Mouse (Mus musculus) forebrain, embryonic 16.5 days (tissue): ENCODE measurements at regions not wholly inside any gene's neighbourhood (a gene's known extent, or its start where the extent isn't known, plus 50 kb on each side); places are given as distances from the start of the nearest gene placed in this dataset.
"Not testable (repeated sequence)": the region's sequence is repeated elsewhere in the genome, so short reads cannot be mapped to it uniquely, and the experiment has no call there.

Experiments
- ATAC-seq: fragments of 200-750 bp; cut with Nextera tagmentation; 2 replicates; pipeline ENCODE4 v1.8.0; 2017; ENCODE audit warnings: mild to moderate bottlenecking, moderate library complexity
- H3K27ac ChIP-seq: fragments of 300-500 bp; sonication (generic); 2 replicates; pipeline ENCODE4 v1.5.1; 2014; ENCODE audit warnings: low read length, control low read depth
- H3K27me3 ChIP-seq: fragments of 300-500 bp; sonication (generic); replicated peaks from 2 replicates; pipeline ENCODE4 v1.6.1; 2014; ENCODE audit warnings: low read length; ENCODE audit not compliant: control insufficient read depth, insufficient read depth
- H3K36me3 ChIP-seq: fragments of 300-500 bp; sonication (generic); 2 replicates; pipeline ENCODE4 v1.6.1; 2014; ENCODE audit not compliant: control insufficient read depth, insufficient read depth
- H3K4me1 ChIP-seq: fragments of 300-500 bp; sonication (generic); replicated peaks from 2 replicates; pipeline ENCODE4 v1.6.1; 2014; ENCODE audit warnings: low read length; ENCODE audit not compliant: control insufficient read depth, insufficient read depth
- H3K4me2 ChIP-seq: fragments of 300-500 bp; sonication (generic); 2 replicates; pipeline ENCODE4 v1.6.1; 2014; ENCODE audit warnings: mild to moderate bottlenecking, low read length, control low read depth
- H3K4me3 ChIP-seq: fragments of 300-500 bp; sonication (generic); replicated peaks from 2 replicates; pipeline ENCODE4 v1.5.1; 2014; ENCODE audit warnings: mild to moderate bottlenecking, low read length, control low read depth
- H3K9ac ChIP-seq: fragments of 300-500 bp; sonication (generic); replicated peaks from 2 replicates; pipeline ENCODE4 v1.6.1; 2014; ENCODE audit warnings: low read depth, low read length, control low read depth
- H3K9me3 ChIP-seq: fragments of 300-500 bp; sonication (generic); 2 replicates; pipeline ENCODE4 v1.6.1; 2016; ENCODE audit warnings: low read length; ENCODE audit not compliant: control insufficient read depth
- WGBS: fragments of 180-500 bp; shearing (Covaris S2); extraction: QIAGEN DNeasy Blood & Tissue Kit; methylation state at CpG from one replicate; pipeline ENCODE4 v1.1.7; 2014; 5-methylcytosine and 5-hydroxymethylcytosine counted together

DNA sequence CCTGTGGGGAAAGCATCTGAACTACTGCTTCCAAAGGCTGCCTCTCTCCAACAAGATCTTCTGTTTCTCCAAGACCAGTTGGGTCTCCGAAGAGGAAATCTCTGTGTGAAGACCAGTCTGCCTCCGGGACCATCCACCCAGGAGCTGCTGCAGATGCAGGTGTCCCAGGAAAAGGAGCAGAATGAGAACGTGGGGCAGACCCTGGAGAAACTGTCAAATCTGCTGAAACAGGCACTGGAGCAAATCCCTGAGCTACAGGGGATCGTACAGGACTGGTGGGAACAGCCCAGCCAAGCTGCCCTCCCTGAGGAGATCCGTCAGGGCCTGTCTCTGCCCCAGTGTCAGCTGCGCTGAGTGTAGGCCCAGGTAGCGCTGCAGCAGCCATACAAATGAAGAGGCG is 68.9 kb upstream of the Cnih3 start:
- not testable (repeated sequence) for H3K4me1 ChIP-seq, H3K27ac ChIP-seq, H3K27me3 ChIP-seq, H3K9ac ChIP-seq, H3K36me3 ChIP-seq, ATAC-seq, H3K4me2 ChIP-seq, H3K4me3 ChIP-seq, H3K9me3 ChIP-seq
- 88% methylated on average over 8 of the region's 8 CpGs for WGBS

DNA sequence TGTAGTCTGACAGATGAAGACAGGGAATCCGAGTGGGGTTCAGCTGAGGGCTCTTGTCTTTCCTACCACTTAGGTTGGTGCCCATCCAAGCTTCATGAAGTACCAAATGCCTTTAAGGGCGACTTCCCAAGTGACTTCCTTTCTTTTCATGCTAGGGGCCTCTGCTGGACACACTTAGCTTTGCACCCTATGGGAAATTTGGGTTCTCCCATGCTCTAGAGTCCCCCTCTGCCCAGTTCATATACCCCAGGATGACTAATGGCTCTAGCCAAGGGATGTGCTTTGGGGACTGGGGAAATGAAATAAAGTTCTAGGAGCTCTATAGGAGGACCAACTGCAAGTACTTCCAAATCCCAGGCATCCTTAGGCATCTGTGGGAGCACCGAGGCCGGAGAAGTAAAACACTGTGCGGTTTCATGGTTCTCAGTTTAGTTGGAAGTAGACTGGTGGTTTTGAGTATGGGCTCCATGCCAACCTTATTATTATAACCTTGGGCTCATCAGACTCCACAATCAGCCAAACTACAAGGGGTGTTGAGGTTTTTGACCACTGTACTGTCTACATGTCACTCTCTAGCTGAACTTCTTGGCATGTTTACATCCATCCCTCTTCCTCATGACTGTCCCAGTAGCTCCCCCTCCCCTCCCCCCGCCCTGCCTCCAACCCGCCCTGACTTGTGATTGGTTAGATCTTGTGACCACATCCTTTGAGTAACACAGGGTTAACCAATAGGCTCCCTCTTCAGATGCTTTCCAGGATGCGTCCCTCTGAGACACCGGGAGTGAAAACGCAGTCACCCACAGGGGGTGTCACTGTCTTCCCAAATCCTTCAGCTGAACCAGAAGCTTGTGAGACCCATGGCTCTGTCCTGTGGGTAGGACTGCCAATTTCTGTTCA is 67.9 kb upstream of the Cnih3 start:
- H3K4me1 ChIP-seq, result no peaks in the 10 kb centered on the region
- no peaks in the 10 kb centered on the region for H3K27me3 ChIP-seq
- no peaks in the 10 kb centered on the region for H3K9me3 ChIP-seq
- ATAC-seq, result no peak
- no peak overlapping the region for H3K9ac ChIP-seq
- H3K36me3 ChIP-seq, result no peaks in the 10 kb centered on the region
- 81% methylated on average over 10 of the region's 10 CpGs for WGBS
- no peak overlapping the region for H3K4me2 ChIP-seq
- H3K4me3 ChIP-seq, result no peak overlapping the region
- H3K27ac ChIP-seq, result no peak overlapping the region

DNA sequence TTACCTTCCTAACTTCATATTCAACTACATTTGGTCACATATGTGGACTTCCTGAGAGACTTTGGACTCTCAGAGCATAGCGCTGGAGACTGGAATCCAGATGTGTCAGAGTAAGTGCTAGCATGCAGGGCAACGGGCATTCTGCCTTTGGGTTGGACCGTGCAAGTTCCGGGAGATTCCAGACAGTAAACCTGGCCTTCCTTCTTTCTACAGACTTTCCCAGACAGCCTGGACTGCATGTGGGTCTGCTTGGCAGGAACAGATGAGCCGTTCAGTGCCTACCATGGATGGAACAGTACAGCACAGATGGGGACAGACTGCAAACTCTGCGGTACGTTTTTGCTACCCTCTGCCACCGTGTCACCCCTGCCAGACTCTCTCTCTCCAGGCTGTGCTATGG is 66.8 kb upstream of the Cnih3 start:
- 79% methylated on average over 8 of the region's 8 CpGs for WGBS

DNA sequence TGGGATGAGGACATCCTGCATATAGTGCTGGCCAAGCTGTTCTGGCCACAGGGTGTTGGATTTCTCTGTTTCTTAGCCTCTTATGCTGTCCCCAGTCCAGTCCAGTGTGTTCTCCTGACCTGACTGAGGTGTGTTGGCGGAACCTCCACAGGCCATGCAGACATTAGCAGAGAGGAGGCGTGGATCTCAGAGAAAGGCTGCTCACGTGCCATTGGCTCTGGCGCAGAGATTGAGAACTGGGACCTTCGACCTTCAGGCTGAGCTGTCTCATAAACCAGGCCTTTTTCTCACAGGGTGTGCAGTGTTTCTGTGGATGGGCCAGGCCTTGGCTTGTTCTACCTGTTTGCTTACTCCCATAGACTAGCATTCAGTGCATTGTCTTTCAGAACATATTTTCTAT is 66.3 kb upstream of the Cnih3 start:
- Histone ChIP-seq H3K9me3 (no peaks in the 10 kb centered on the region), H3K36me3 (no peaks in the 10 kb centered on the region), H3K9ac (no peak overlapping the region), H3K27ac (no peak overlapping the region), H3K27me3 (no peaks in the 10 kb centered on the region), H3K4me2 (no peak overlapping the region), H3K4me1 (no peaks in the 10 kb centered on the region), H3K4me3 (no peak overlapping the region)
- WGBS, result 84% methylated on average over 5 of the region's 5 CpGs
- ATAC-seq, result no peak

More for the DNA sequence above, 66.8 kb upstream of the Cnih3 start:
- no peak overlapping the region for H3K4me3 ChIP-seq
- no peak overlapping the region for H3K9ac ChIP-seq
- H3K4me2 ChIP-seq, result no peak overlapping the region
- H3K27me3 ChIP-seq, result no peaks in the 10 kb centered on the region
- no peak overlapping the region for H3K27ac ChIP-seq
- ATAC-seq, result no peak
- H3K9me3 ChIP-seq, result no peaks in the 10 kb centered on the region
- H3K36me3 ChIP-seq, result no peaks in the 10 kb centered on the region
- H3K4me1 ChIP-seq, result no peaks in the 10 kb centered on the region

DNA sequence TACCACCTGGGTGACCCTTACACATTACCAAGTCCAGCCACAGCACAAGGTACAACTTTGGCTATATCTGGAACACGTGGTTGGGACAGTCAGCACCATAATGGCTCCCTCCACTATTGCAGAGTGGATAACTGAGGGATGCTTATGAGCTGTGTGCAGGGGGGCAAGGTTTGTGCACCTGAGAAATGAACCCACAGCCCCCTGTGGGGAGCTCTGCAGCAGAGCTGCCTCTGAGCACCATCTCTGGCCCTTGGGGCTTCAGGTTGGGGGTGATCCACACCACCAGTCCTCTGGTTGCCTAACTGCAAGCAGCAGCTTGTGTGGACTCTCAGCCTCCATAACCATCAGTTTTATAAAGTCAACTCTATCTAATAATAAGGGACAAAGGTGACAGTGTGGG is 65.3 kb upstream of the Cnih3 start:
- WGBS, result 96% methylated on average over 1 of the region's 1 CpGs
- Histone ChIP-seq H3K36me3 (no peaks in the 10 kb centered on the region), H3K27ac (no peak overlapping the region), H3K27me3 (no peaks in the 10 kb centered on the region), H3K4me2 (no peak overlapping the region), H3K9ac (no peak overlapping the region), H3K4me1 (no peaks in the 10 kb centered on the region), H3K4me3 (no peak overlapping the region), H3K9me3 (no peaks in the 10 kb centered on the region)
- ATAC-seq, result no peak

- Histone ChIP-seq H3K4me2 (no peak overlapping the region), H3K9ac (no peak overlapping the region), H3K4me1 (no peaks in the 10 kb centered on the region), H3K27ac (no peak overlapping the region), H3K4me3 (no peak overlapping the region), H3K27me3 (no peaks in the 10 kb centered on the region), H3K9me3 (no peaks in the 10 kb centered on the region), H3K36me3 (no peaks in the 10 kb centered on the region)
- ATAC-seq, result no peak
- WGBS, result 65% methylated on average over 13 of the region's 13 CpGs
Observed at GRCm38 (mm10) chr1:181289385-181290035, 62.9 kb upstream of the Cnih3 start.

DNA sequence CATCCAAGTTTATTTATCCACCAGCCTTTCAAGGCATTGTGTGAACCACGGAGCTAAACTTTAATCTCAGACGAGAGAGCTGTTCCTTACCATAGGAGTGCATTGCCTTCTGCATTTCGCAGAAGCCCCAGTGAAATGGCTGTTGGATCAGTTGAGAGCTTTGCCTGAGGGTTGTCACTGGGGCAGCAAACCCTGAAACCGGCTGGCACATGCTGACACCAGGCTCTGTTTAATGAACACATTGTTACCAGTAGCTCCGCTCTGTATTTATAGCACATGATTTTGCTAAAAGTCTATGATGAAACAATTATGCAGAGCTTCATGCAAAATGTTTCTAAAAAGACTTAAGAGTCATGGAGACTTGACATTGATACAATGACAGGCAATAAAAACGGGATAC is 61.2 kb upstream of the Cnih3 start:
- ATAC-seq, result no peak
- H3K9me3 ChIP-seq, result no peaks in the 10 kb centered on the region
- no peak overlapping the region for H3K9ac ChIP-seq
- H3K4me3 ChIP-seq, result no peak overlapping the region
- 48% methylated on average over 6 of the region's 6 CpGs for WGBS
- no peak overlapping the region for H3K4me2 ChIP-seq
- H3K27ac ChIP-seq, result no peak overlapping the region
- H3K27me3 ChIP-seq, result no peaks in the 10 kb centered on the region
- no peaks in the 10 kb centered on the region for H3K36me3 ChIP-seq
- no peaks in the 10 kb centered on the region for H3K4me1 ChIP-seq

- ATAC-seq, result no peak
- H3K9me3 ChIP-seq, result no peaks in the 10 kb centered on the region
- H3K4me3 ChIP-seq, result no peak overlapping the region
- H3K4me1 ChIP-seq, result no peaks in the 10 kb centered on the region
- WGBS, result 86% methylated on average over 5 of the region's 5 CpGs
- no peaks in the 10 kb centered on the region for H3K27me3 ChIP-seq
- no peak overlapping the region for H3K9ac ChIP-seq
- no peak overlapping the region for H3K4me2 ChIP-seq
- H3K27ac ChIP-seq, result no peak overlapping the region
- H3K36me3 ChIP-seq, result no peaks in the 10 kb centered on the region
Observed at GRCm38 (mm10) chr1:181291966-181292365, 60.5 kb upstream of the Cnih3 start.

DNA sequence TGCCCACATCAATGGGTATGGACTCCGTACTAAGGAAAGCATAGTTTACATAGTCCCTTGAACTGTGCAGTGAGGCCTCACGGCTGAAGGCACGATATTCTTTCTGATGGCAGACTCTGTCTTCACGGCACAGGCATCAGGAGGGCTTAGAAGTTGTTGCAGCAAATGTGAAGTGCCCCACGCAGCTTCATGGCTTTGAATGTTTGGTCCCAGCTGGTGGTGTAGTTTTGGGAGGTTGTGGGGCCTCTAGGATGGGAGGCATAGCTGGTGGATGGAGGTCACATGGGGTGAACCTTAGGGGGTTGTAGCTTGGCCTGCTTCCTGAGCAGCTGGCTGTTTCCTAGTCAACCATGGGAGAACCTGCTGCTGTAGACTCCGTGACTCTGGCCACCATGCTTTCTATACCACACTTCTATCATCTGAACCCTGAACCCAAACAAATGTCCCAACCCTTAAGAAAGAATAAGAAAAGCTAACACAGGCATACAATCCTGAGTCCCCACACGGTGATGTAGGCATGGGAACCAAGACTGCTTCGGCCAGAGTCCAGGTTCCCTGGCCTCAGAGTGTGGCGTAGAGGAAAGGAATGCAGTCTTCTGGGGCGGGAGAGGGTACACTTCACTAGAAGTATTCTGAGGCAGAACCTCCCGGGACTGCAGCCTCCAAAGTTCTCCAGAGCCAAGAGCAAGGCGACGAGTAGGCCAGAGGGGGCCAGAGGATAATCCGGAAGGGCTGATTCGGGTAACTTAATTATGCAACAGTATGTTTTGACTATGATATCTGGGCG is 59.2 kb upstream of the Cnih3 start:
- Histone ChIP-seq H3K9ac (no peak overlapping the region), H3K27me3 (no peaks in the 10 kb centered on the region), H3K9me3 (no peaks in the 10 kb centered on the region), H3K36me3 (no peaks in the 10 kb centered on the region), H3K27ac (no peak overlapping the region), H3K4me3 (no peak overlapping the region), H3K4me2 (no peak overlapping the region), H3K4me1 (no peaks in the 10 kb centered on the region)
- ATAC-seq, result no peak
- WGBS, result 87% methylated on average over 16 of the region's 16 CpGs
